Mouse (Mus musculus): ENCODE measurements around the gene Nova1.

Nova1 gene

GRCm38 (mm10) chr12:46818856-46819347 lies at the start of gene Nova1:
Gene Nova1, minus strand, starts transcription at chr12:46818929.
- DNase-seq (ENCODE audit: low spot score in 2 of 2), result peak; percentile 43 to 68

DNA sequence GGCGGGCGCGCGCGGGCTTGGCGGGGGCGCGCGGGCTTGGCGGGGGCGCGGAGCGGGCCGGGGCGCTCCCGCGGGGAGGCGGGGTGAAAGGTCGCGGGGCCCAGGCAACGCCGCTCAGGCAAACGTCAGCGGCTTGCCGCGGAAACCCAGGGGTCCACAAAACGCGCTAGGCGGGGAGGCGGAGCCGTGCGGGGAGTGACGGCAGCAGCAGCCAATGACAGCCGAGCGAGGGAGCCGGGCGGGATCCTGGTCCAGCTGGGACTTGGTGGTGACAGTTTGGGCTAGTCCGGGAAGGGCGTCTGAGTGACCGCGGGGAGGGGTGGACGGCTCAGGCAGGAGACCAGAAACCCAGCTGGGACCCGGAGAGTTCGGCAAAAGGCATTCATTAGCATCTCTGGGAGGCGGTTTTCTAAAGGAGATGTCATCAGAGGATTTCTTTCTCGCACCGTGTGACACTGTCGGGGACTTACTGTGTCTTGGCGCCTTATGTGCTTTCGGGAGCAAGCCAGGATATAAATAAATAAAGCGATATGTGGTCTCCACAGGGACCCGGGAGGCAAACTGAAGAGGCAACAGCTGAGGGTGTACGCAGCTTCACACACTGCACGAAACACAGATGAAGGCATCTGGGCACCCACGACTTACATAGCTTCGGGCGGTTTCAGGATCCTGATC lies 756 bp upstream of the Nova1 start:
- peak; percentile 96 to 97 for DNase-seq (ENCODE audit: low spot score in 2 of 2)

GRCm38 (mm10) chr12:46818021-46818855 lies 491 bp downstream of the Nova1 start:
- DNase-seq (ENCODE audit: low spot score in 2 of 2), result peak; percentile 33 to 49

DNA sequence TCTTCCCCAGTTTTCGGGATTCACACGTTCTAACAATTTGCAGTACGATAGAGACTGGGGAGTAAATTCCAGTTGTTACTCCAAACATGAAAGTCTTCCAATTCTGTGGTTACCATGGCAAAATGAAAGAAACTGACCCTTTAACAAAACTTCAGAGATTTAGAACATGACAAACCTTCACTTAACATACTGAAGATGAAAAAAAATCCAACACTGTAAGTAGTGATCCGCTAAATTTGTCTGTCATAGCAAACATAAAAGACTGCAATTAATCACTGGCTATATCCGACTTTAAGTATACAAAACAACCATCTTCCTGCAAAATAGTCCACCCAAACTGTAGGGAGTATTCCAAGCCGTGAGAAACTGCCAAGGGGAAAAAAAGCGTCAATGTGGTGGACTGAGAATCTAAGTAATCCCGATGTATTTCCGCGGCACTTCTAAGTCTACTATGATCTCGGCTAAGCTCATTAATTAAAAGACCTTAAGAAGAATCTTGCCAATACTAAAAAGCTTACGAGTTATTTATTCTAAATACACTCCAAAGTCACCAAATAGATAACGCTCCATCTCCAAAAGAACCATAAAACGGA lies 1.4 kb downstream of the Nova1 start:
- no peak for DNase-seq (ENCODE audit: low spot score in 2 of 2)

DNA sequence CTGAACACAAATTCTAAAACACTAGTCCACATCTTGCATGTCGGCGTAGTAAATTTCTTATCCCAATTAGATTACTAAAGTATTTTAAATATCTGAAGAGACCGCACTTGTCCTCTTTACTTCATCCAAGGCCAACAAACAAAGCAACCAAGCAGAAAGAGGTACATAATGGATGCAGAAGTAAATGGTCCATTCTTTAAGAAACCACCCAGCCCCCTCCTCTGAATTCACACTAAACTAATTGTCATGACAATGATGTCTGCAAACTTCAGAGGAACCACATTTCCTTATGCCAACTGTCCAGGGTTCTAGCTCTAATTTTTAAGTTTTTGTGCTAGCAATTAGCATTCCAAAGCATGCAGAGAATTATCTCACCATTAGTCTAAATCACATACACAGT lies 2.4 kb downstream of the Nova1 start:
- no peak for DNase-seq (ENCODE audit: low spot score in 2 of 2)

GRCm38 (mm10) chr12:46815697-46816096 lies 3.0 kb downstream of the Nova1 start:
- no peak for DNase-seq (ENCODE audit: low spot score in 2 of 2)

DNA sequence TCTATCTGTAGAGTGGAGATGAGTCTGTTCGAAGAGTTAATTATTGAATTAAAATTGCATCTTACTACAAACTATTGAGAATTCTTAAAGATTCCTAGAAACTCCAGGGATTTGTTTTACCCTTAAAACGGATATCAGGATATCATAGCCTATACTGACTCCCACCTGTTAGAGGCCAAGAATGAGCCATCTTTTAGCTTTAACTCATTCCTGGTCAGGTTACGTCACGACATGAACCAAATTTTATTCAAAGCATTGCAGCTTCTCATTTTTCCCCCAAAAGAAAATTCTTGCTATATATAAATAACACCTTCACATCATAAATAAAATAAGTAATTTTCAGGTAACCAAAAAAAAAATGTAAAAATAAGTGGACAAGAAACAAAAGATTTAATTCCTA lies 3.9 kb downstream of the Nova1 start:
- DNase-seq (ENCODE audit: low spot score in 2 of 2), result no peak

GRCm38 (mm10) chr12:46801311-46801710 lies 17.4 kb downstream of the Nova1 start:
- DNase-seq (ENCODE audit: low spot score in 2 of 2), result no peak

DNA sequence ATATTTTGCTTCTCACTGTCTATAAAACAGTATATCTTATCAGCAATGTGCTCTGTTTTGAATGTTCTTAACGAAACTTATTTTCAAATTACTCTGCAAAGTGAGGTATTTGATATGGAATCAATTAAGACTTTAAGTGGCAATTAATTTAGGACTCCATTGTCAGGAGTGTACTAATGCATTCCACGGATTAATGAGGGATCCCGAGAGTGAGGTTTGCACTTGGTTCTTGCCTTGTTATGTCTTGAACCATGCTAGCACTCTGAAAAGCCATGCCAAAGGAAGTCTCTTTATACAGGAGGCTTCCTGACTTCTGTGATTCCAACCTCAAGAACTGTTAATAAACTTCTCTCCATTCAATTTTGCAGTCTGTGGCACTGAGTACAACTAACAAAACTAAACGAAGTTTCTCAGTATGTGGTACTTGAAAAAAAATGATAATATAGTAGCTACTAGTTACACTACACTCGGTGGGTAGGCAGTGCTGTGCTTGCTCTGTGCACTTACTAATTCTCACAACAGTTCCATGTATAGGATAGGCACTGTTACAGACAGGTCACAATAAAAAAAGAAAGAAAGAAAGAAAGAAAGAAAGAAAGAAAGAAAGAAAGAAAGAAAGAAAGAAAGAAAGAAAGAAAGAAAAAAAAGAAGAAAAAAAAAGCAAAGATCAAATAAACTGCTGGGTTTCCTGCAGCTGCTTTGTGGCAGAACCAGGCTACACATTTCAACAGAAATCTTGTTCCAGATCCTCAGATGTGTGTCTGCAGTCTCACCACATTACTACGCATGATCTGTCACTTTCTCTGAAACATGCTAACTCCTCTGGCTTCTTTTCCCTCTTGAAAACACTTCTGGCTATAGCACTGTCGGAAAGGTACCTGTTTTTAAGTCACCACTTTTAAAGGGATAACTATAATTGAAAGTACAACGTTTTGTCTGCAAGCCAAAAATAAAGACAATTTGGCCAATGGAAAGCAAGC lies 36.1 kb downstream of the Nova1 start:
- no peak for DNase-seq (ENCODE audit: low spot score in 2 of 2)

DNA sequence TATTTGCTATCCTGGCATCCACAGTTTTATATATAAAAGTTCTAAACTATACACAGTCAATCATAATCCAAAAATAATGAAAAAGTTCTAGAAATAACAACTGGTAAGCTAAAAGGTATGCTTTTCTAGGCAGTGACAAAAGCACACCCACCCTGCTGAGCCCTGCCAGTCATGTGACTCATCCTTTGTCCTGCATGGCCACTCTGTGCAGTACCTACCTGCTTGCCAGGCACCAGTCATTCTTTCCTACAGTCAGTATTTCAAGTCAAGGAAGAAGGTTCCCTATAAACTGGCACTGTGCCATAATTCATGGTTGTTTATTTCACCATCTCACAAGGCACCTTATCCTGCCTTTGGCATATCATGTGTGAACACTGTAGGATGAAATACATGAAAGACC lies 37.2 kb downstream of the Nova1 start:
- DNase-seq (ENCODE audit: low spot score in 2 of 2), result no peak

GRCm38 (mm10) chr12:46780983-46781382 lies 37.7 kb downstream of the Nova1 start:
- DNase-seq (ENCODE audit: low spot score in 2 of 2), result no peak

- DNase-seq (ENCODE audit: low spot score in 2 of 2), result no peak
These were observed 59.3 kb downstream of the Nova1 start for GRCm38 (mm10) chr12:46759450-46759849.

- no peak for DNase-seq (ENCODE audit: low spot score in 2 of 2)
These were observed 64.3 kb downstream of the Nova1 start for GRCm38 (mm10) chr12:46754325-46754848.

GRCm38 (mm10) chr12:46753096-46753495 lies 65.6 kb downstream of the Nova1 start:
- no peak for DNase-seq (ENCODE audit: low spot score in 2 of 2)

DNA sequence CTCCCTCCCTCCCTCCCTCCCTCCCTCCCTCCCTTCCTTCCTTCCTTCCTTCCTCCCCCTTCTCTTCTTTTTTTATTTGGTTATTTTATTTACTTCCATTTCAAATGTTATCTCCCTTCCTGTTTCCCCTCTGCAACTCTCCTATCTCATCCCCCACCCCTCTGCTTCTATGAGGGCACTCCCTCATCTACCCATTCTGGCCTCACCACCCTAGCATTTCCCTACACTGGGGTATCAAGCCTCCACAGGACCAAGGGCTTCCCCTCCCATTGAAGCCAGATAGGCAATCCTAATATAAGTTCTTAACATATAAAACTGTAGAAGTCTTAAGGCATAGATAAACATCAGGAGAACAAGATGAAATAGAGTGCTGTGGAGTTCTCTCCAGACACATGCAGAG lies 85.5 kb downstream of the Nova1 start:
- DNase-seq (ENCODE audit: low spot score in 2 of 2), result no peak

DNA sequence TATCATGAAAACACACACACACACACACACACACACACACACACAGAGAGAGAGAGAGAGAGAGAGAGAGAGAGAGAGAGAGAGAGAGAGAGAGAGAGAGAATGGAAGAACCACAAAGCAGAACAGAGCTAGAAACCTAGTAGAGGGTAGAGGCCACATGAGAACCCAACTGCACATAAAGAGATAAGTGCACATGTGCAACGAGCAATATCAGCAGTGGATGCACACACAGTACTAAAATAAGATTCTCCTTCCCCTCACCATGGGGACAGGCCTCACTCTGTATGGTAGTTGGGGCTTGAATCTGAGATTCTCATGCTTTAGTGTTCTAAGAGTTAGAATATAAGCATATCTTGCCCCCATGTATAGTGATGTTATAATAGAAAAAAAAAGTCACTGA lies 86.8 kb downstream of the Nova1 start:
- DNase-seq (ENCODE audit: low spot score in 2 of 2), result no peak

- DNase-seq (ENCODE audit: low spot score in 2 of 2), result no peak
These were observed 96.8 kb downstream of the Nova1 start for GRCm38 (mm10) chr12:46721914-46722313.

DNA sequence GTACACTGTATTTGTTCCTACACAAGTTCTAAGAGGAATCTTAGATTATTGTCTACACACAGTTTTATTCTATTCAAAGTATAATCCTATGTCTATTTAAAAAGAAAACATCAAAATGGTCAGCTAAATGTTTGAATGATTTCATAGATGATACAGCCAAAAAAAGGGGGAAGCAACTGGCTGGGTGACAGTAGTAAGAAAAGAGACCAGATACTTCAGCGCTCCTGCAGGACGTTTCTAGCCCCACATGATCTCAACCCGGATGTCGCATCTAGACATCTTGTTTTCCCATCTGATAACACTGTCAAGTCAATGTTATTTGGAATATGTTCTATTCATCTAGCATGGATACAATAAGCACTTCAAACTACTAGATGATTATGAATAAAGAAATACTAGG lies 99.7 kb downstream of the Nova1 start:
- no peak for DNase-seq (ENCODE audit: low spot score in 2 of 2)

DNA sequence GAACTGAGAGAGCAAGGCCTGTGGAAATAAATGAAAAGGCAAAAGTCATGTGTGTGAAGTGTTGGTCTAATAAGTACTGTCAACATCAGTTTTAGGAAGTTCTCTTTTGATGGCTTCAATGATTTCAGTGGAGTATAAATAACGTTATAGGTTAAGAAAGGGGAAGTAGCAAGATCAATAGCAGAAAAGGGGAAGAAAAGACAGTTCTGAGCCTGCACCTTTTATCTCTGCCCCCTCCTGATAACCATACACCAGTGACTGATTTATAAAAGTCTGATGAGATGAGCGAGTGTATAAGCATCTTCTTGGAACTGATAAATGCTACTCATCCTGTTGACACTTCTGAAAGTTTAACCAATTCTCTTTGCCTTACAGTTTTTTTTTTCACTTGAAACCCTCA lies 108.6 kb downstream of the Nova1 start:
- no peak for DNase-seq (ENCODE audit: low spot score in 2 of 2)

- no peak for DNase-seq (ENCODE audit: low spot score in 2 of 2)
These were observed 109.3 kb downstream of the Nova1 start for GRCm38 (mm10) chr12:46709475-46709874.

- DNase-seq (ENCODE audit: low spot score in 2 of 2), result no peak
These were observed 118.5 kb downstream of the Nova1 start for GRCm38 (mm10) chr12:46700202-46700601.

Data from frontal cortex, postnatal 25 days (tissue).